Mouse (Mus musculus) midbrain, embryonic 13.5 days (tissue): Measurements from ENCODE around the gene Cog1. TPM values are rescaled to one million over a fixed set of nuclear protein-coding genes. Genes with fewer than 3 reads are reported as not detected.

Source experiments
- ATAC-seq: fragments of 200-750 bp; cut with Nextera tagmentation; 2 replicates; pipeline ENCODE4 v1.8.0; 2017; ENCODE audit warnings: mild to moderate bottlenecking, moderate TSS enrichment, moderate library complexity
- H3K27ac ChIP-seq: fragments of 300-500 bp; sonication (generic); 2 replicates; pipeline ENCODE4 v1.5.1; 2015; ENCODE audit warnings: inconsistent platforms, mild to moderate bottlenecking, moderate library complexity
- H3K27me3 ChIP-seq: fragments of 300-500 bp; sonication (generic); 2 replicates; pipeline ENCODE4 v1.6.1; 2015; ENCODE audit warnings: mild to moderate bottlenecking, inconsistent platforms
- H3K36me3 ChIP-seq: fragments of 300-500 bp; sonication (generic); 2 replicates; pipeline ENCODE4 v1.6.1; 2015; ENCODE audit warnings: mild to moderate bottlenecking, inconsistent platforms
- H3K4me1 ChIP-seq: fragments of 300-500 bp; sonication (generic); replicated peaks from 2 replicates; pipeline ENCODE4 v1.6.1; 2015; ENCODE audit warnings: inconsistent platforms
- H3K4me2 ChIP-seq: fragments of 300-500 bp; sonication (generic); replicated peaks from 2 replicates; pipeline ENCODE4 v1.6.1; 2015; ENCODE audit warnings: moderate library complexity, mild to moderate bottlenecking, inconsistent platforms
- H3K4me3 ChIP-seq: fragments of 300-500 bp; sonication (generic); replicated peaks from 2 replicates; pipeline ENCODE4 v1.5.1; 2015; ENCODE audit warnings: mild to moderate bottlenecking, inconsistent platforms
- H3K9ac ChIP-seq: fragments of 300-500 bp; sonication (generic); replicated peaks from 2 replicates; pipeline ENCODE4 v1.6.1; 2015; ENCODE audit warnings: mild to moderate bottlenecking, inconsistent platforms
- H3K9me3 ChIP-seq: fragments of 300-500 bp; sonication (generic); 2 replicates; pipeline ENCODE4 v1.6.1; 2016; ENCODE audit warnings: mild to moderate bottlenecking, inconsistent platforms
- WGBS: fragments of 180-500 bp; shearing (Covaris S2); methylation state at CpG from one replicate; pipeline ENCODE4 v1.1.7; 2015; 5-methylcytosine and 5-hydroxymethylcytosine counted together
- polyA plus RNA-seq: library from polyadenylated mRNA; unstranded; fragments of >200 nt; fragmentation: Nextera tagmentation; extraction: Ambion mirVana; gene quantifications from 2 replicates; pipeline ENCODE4 v1.2.1, GENCODE M21; 2015

The Cog1 gene
- polyA plus RNA-seq, 1 experiment from 2014 or later, result 33.2 TPM

DNA sequence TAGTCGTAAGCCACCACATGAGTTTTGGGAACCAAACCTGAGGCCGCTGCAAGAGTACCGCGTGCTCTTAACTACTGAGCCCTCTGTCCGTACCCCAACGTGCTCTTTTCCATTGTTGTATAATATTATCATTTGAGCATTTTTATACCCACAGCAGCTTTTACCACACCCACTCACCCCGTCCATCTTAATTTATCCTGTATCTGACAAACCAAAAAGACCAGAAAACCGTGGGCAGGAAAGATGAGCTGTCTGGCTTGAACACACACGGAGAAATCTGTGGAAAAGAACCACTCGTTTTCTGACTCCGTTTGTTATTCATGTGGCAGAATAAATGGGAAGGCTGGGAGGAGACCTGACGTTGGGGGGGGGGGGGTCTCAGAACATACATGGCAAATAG lies 41.5 kb downstream of the Cog1 start:
- no peaks in the 10 kb centered on the region for H3K27me3 ChIP-seq
- peaks cover 76% of the 10 kb centered on the region for H3K36me3 ChIP-seq
- no peak overlapping the region for H3K4me3 ChIP-seq
- 94% methylated on average over 12 of the region's 12 CpGs for WGBS
- H3K27ac ChIP-seq, result no peak overlapping the region
- peaks cover 20% of the 10 kb centered on the region for H3K4me1 ChIP-seq
- H3K9ac ChIP-seq, result no peak overlapping the region
- no peaks in the 10 kb centered on the region for H3K9me3 ChIP-seq
- ATAC-seq, result no peak
- no peak overlapping the region for H3K4me2 ChIP-seq

DNA sequence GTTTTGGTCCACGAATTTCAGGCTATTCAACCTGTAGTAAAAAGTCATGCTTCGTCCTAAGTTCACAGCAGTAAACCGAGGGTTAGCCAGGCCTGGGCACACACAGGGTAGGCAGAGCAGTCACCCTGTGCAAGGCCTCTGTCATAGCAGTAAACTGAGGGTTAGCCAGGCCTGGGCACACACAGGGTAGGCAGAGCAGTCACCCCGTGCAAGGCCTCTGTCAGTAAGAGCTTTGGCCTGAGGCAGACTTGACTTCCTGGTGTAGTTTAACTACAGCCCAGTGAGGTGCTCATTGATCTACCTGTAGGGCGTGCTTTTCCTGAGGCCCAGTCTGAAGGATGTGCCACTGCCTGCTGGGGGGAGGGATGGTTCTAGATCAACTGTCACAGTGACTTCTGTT lies 42.3 kb downstream of the Cog1 start:
- no peaks in the 10 kb centered on the region for H3K27me3 ChIP-seq
- no peak overlapping the region for H3K4me3 ChIP-seq
- H3K36me3 ChIP-seq, result peaks cover 85% of the 10 kb centered on the region
- no peaks in the 10 kb centered on the region for H3K9me3 ChIP-seq
- H3K4me1 ChIP-seq, result peaks cover 13% of the 10 kb centered on the region
- no peak overlapping the region for H3K4me2 ChIP-seq
- no peak overlapping the region for H3K27ac ChIP-seq
- 94% methylated on average over 5 of the region's 5 CpGs for WGBS
- H3K9ac ChIP-seq, result no peak overlapping the region
- no peak for ATAC-seq

GRCm38 (mm10) chr11:113691851-113692250 lies 42.9 kb downstream of the Cog1 start:
- no peak overlapping the region for H3K9ac ChIP-seq
- no peaks in the 10 kb centered on the region for H3K27me3 ChIP-seq
- no peak overlapping the region for H3K27ac ChIP-seq
- 83% methylated on average over 3 of the region's 3 CpGs for WGBS
- no peak for ATAC-seq
- H3K4me1 ChIP-seq, result peaks cover 7% of the 10 kb centered on the region
- H3K9me3 ChIP-seq, result no peaks in the 10 kb centered on the region
- peaks cover 90% of the 10 kb centered on the region for H3K36me3 ChIP-seq
- H3K4me3 ChIP-seq, result no peak overlapping the region
- H3K4me2 ChIP-seq, result no peak overlapping the region

DNA sequence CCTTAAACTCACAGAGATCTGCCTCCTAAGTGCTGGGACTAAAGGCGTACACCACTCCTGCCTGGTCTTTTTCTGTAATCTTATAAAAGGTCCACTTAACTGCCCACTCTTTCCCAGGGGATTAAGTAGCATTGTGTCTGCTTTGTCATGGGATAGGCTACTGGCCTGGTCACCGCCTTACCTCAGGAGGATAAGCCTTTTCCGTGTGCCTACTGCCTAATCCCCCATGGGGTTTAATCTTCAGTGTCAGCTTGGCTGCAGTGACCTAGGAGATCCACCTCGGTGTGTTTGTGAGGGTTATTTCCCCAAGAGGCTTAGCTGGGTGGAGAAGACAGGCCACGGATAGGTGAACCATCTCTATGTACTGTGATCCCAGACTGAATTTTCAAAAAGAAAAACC lies 48.6 kb downstream of the Cog1 start:
- WGBS, result 22% methylated on average over 5 of the region's 5 CpGs
- peaks cover 5% of the 10 kb centered on the region; the same call in 1 of the 2 replicates for H3K4me1 ChIP-seq
- H3K27me3 ChIP-seq, result no peaks in the 10 kb centered on the region
- H3K9ac ChIP-seq, result no peak overlapping the region
- no peak overlapping the region for H3K27ac ChIP-seq
- H3K4me3 ChIP-seq, result no peak overlapping the region
- H3K4me2 ChIP-seq, result no peak overlapping the region
- H3K36me3 ChIP-seq, result peaks cover 69% of the 10 kb centered on the region
- no peak for ATAC-seq
- no peaks in the 10 kb centered on the region for H3K9me3 ChIP-seq

DNA sequence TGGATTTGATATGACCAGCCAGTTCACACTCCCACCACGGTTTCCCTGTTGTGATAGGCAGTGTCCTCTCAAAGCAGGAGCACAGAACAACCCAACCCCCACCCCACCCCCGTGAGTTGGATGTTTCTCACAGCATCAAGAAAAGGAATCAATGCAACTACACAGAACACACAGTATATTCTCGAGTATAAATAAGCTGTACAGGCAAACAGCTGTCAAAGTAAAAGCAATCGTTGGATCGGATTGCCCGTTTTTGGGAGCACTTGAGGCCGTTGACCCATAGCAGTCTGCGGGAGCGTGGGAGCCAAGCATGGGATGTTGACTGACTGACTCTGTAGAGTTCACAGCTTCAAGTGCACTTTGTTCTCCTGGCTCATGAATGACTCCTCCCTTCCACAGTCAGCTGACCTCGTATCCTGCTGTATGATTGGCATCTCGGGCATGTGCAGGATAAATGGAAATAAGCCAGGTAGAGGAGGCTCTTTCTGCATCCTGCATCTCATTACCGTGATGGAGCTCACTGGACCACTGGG lies 49.1 kb downstream of the Cog1 start:
- WGBS, result 67% methylated on average over 12 of the region's 12 CpGs
- Histone ChIP-seq H3K4me2 (no peak overlapping the region), H3K9ac (no peak overlapping the region), H3K36me3 (peaks cover 64% of the 10 kb centered on the region), H3K27me3 (no peaks in the 10 kb centered on the region), H3K9me3 (no peaks in the 10 kb centered on the region), H3K4me1 (peaks cover 5% of the 10 kb centered on the region; the same call in 1 of the 2 replicates), H3K4me3 (no peak overlapping the region), H3K27ac (no peak overlapping the region)
- no peak for ATAC-seq

GRCm38 (mm10) chr11:113699643-113700042 lies 50.7 kb downstream of the Cog1 start:
- H3K36me3 ChIP-seq, result peaks cover 48% of the 10 kb centered on the region
- peaks cover 9% of the 10 kb centered on the region for H3K4me1 ChIP-seq
- no peak overlapping the region for H3K9ac ChIP-seq
- no peak for ATAC-seq
- H3K9me3 ChIP-seq, result no peaks in the 10 kb centered on the region
- H3K27ac ChIP-seq, result no peak overlapping the region
- no peaks in the 10 kb centered on the region for H3K27me3 ChIP-seq
- H3K4me2 ChIP-seq, result no peak overlapping the region
- WGBS, result 90% methylated on average over 7 of the region's 7 CpGs
- no peak overlapping the region for H3K4me3 ChIP-seq

DNA sequence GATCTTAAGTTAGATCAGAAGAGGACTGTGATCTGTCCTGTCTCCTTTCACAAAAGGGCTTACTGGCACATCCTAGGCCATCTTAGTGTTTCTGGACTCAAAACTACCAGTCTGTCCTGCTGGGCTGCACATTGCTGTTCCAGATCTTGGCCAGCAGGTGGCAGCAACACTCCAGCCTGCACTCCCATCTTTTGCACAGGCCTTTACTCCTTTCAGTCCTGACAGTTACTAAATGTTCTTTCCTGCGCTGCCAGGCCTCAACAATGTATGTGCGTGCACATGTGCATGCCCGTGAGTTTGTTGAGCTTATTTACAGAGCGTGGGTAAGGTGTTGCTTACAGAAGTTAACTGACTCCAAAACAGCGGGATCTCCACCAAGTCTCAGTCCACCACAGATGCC lies 54.8 kb downstream of the Cog1 start:
- H3K9ac ChIP-seq, result no peak overlapping the region
- H3K4me3 ChIP-seq, result no peak overlapping the region

DNA sequence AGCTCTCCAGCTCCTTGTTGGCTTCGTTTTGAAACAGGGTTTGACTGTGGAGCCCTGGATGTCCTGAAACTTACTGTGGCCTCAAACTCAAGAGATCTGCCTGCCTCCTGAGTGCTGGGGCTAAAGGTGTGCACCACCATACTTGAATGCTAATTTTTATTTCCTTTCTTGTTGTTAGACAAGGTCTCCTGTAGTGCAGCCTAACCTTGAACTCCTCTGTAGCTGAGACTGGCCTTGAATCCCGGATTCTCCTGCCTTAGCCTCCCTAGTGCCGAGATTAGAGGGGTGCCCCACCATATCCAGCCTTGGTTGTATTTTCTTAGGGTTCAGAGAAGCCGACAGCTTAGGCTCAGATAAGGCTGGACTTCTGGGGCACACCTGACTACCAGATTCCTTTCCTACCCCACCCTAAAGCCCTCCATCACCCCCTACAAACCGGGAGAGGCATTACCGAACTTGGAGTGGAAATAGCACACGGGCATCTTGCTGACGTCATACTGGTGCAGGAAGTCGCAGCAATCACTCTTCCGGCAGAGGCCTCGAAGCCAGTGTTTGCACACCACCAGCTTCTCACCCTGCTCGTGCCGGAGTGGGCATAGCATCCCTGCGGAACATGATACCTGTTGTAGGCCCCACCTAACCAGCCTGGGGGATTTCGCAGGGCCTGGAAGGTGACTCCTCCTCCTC lies 57.1 kb downstream of the Cog1 start:
- Histone ChIP-seq H3K4me2 (no peak overlapping the region), H3K9ac (no peak overlapping the region), H3K4me1 (peaks cover 25% of the 10 kb centered on the region), H3K9me3 (no peaks in the 10 kb centered on the region), H3K4me3 (no peak overlapping the region), H3K36me3 (peaks cover 19% of the 10 kb centered on the region), H3K27me3 (peaks cover 12% of the 10 kb centered on the region), H3K27ac (no peak overlapping the region)
- 90% methylated on average over 15 of the region's 15 CpGs for WGBS
- no peak for ATAC-seq

More for the DNA sequence above, 54.8 kb downstream of the Cog1 start:
- Histone ChIP-seq H3K36me3 (peaks cover 25% of the 10 kb centered on the region), H3K4me1 (peaks cover 4% of the 10 kb centered on the region), H3K27ac (no peak overlapping the region), H3K4me2 (no peak overlapping the region), H3K9me3 (no peaks in the 10 kb centered on the region), H3K27me3 (peaks cover 11% of the 10 kb centered on the region)
- 46% methylated on average over 5 of the region's 5 CpGs for WGBS
- ATAC-seq, result peak; percentile 75

DNA sequence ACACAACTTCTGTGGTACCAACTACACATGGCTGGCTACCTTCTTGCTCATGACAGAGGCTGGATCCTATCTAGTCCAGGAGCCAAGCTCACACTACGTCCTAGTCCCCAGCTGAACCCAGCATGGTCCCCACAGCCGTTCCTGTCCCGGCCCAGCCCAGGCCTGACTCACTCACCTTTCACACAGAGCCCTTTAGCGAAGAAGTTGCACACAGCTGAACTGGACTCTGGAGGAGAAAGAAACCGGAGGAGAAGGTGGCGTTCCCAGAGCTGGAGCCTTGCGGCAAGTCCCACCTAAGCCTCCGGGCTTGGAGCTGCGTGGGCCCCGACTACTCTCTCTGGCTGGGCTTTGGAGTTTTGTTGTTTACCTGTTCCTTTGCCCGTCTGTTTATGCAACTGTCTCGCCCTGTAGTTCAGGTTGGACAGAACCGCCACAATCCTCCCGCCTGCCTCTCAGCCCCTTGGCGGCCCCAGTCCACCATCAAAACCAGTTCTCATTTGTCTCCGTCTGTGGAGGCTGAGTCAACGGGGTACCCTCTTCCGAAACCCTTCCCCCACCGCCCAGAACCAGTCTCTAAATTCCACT lies 59.8 kb downstream of the Cog1 start:
- Histone ChIP-seq H3K4me3 (no peak overlapping the region), H3K27ac (no peak overlapping the region), H3K9me3 (no peaks in the 10 kb centered on the region), H3K27me3 (peaks cover 12% of the 10 kb centered on the region), H3K36me3 (peaks cover 15% of the 10 kb centered on the region; the same call in 1 of the 2 replicates), H3K4me1 (peaks cover 26% of the 10 kb centered on the region), H3K9ac (no peak overlapping the region), H3K4me2 (no peak overlapping the region)
- 49% methylated on average over 19 of the region's 19 CpGs for WGBS
- ATAC-seq, result no peak

DNA sequence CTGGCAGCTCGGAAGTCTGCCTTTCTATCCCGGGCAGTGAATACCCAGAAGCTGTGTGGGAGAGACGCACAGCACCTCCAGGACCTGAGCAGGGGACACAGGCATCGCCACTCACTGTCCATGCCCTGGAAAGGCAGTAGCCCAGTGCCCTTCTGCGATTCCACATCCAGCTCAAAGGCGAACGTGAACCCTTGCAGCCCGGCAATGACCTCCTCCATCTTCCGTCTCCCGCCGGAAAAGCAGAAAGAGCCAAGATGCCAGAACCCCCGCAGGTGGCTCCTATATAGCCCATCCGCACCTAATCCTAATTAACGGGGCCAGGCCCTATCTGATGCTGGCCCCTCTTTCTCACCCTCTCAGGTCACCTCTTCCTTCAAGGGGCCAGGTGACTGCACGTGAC lies 60.3 kb downstream of the Cog1 start:
- ATAC-seq, result peak; percentile 31
- no peak overlapping the region for H3K4me3 ChIP-seq
- H3K9me3 ChIP-seq, result no peaks in the 10 kb centered on the region
- H3K4me1 ChIP-seq, result peaks cover 23% of the 10 kb centered on the region
- peaks cover 12% of the 10 kb centered on the region for H3K27me3 ChIP-seq
- peaks cover 15% of the 10 kb centered on the region; the same call in 1 of the 2 replicates for H3K36me3 ChIP-seq
- 0 out of 2 replicates have a peak overlapping the region, but pooled peaks have one; percentile 7 for H3K4me2 ChIP-seq
- H3K27ac ChIP-seq, result no peak overlapping the region
- H3K9ac ChIP-seq, result no peak overlapping the region
- 9% methylated on average over 15 of the region's 15 CpGs for WGBS

DNA sequence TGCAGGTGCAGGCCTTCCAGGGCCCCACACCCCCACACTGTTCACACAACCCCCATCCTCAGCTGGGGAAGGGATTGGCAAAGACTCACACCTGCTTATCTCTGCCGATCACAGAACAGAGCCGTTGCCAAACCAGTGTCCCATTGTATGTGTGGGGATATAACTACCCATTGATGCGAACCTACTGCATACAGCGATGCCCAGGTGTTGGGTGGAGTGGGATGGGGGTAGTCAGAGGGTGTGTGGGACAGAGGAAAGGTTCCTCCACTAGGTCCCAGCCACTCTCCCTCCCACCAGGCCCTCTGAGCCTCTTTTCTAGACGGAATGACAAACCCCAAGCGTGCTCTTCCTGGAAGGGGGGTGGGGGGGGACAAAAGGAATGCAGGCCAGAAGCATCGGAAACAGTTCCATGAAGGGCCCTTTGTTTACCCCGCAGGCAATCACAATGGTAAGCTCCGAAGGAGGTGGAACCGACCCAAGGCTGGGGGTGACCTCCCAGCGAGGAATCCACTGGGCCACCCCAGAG lies 60.8 kb downstream of the Cog1 start, which contains the start of gene Cpsf4l:
Gene Cpsf4l (minus strand): TSS at position 287 of the 526 bp plus-strand sequence.
- peak within 1 kb of the TSS; percentile 39 for H3K9ac ChIP-seq
- ATAC-seq, result peak; percentile 59
- 4% methylated on average over 11 of the region's 11 CpGs for WGBS
- peak within 1 kb of the TSS; percentile 75 for H3K27ac ChIP-seq
- H3K4me2 ChIP-seq, result peak within 1 kb of the TSS; percentile 7
- no peaks in the 10 kb centered on the region for H3K9me3 ChIP-seq
- no peak within 1 kb of the TSS for H3K4me3 ChIP-seq
- peaks cover 12% of the 10 kb centered on the region for H3K27me3 ChIP-seq
- H3K36me3 ChIP-seq, result peaks cover 15% of the 10 kb centered on the region; the same call in 1 of the 2 replicates
- peaks cover 23% of the 10 kb centered on the region for H3K4me1 ChIP-seq

- Histone ChIP-seq H3K4me3 (no peak overlapping the region), H3K36me3 (peaks cover 15% of the 10 kb centered on the region; the same call in 1 of the 2 replicates), H3K4me1 (peaks cover 23% of the 10 kb centered on the region), H3K4me2 (peak overlapping the region; percentile 7), H3K9ac (peak overlapping the region; percentile 39; the same call in 1 of the 2 replicates), H3K9me3 (no peaks in the 10 kb centered on the region), H3K27ac (peak overlapping the region; percentile 75), H3K27me3 (peaks cover 12% of the 10 kb centered on the region)
- WGBS, result under 1% methylated on average over 10 of the region's 10 CpGs
- peak; percentile 62 for ATAC-seq
These were observed 61.3 kb downstream of the Cog1 start for GRCm38 (mm10) chr11:113710257-113710777.
